8 mouse cellular contexts compared by ENCODE assay signal in the genomic region with DNA sequence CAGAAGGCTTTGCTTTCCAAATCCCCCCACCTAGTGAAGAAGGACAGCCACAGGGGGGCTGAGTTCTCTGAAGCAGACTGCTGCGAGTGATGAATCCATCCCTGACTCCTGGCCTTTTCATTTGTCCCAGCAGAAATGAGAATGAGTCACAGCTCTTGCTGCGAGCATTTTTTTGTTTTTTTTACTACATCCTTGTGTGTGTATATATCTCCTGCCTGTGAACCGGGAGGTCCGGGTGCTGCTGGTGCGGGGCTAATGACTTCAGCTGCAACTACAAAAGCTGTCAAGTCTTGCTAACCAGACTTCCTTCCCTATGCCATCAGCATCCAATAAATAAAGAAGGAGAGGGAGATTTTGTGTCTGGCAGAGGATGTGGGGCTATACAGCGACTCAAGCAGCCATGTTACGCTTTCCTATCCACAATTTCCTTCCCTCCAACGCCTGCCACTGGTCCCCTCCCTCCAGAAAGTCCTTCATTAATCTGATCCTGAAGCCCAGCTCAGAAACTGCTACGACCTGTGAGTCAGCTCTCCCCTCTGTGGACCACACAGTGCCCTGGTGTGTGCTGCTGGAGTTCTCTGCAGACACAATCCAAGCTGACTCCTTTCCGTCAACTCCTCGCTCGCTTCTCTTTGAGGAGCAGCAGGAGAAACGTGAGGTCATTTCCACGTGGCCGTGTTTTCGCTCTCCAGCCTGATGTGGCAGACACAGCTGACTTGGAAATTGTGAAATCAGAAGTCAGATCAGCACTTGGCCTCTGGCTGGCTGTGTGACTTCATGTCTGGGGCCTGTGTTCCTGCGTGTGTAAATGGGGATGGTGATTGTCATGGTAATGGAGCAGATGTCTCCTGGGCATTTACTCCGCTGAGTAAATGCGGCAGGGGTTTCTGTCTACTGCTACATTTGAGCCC. TPM values are rescaled to one million over a fixed set of nuclear protein-coding genes. Genes with fewer than 3 reads are reported as not detected.
A peak's percentile ranks its signal among the peaks of the same experiment; 100 is the strongest.
DNase-seq lines count a peak whose midpoint lies in the region; ATAC-seq lines count a peak whose summit lies in the region.

No protein-coding gene starts in this region.

- DNase-seq in layer of hippocampus, adult 11-12 months (ENCODE audit: low spot score), result peak; percentile 67
- DNase-seq in layer of hippocampus, postnatal 25 days (ENCODE audit: extremely low spot score in 1 of 2, low spot score in 1 of 2), result no peak
- peak; percentile 72 for DNase-seq in embryonic facial prominence, embryonic 14.5 days (ENCODE audit: low spot score)
- DNase-seq in mesoderm, embryonic 11.5 days (ENCODE audit: low read depth, low spot score), result peak; percentile 71
- DNase-seq in cerebellum, adult 11 months, result no peak
- no peak for DNase-seq in frontal cortex, postnatal 25 days (ENCODE audit: low spot score in 2 of 2)

- peak; percentile 42; the same call in 1 of the 2 replicates for ATAC-seq in embryonic facial prominence, embryonic 14.5 days (ENCODE audit: low read depth)
- no peak for ATAC-seq in heart, embryonic 13.5 days (ENCODE audit: extremely low read depth, insufficient number of reproducible peaks, low FRiP score, low TSS enrichment)
- ATAC-seq in kidney, embryonic 15.5 days (replicated peaks; ENCODE audit: low FRiP score), result no peak

- no peak overlapping the region for H3K4me2 ChIP-seq in embryonic facial prominence, embryonic 14.5 days (ENCODE audit: low read depth, low read length)
- peak overlapping the region; percentile 42 for H3K4me2 ChIP-seq in heart, embryonic 13.5 days
- peak overlapping the region; percentile 25; the same call in 1 of the 2 replicates for H3K4me2 ChIP-seq in kidney, embryonic 15.5 days

- no peaks in the 10 kb centered on the region for H3K9me3 ChIP-seq in embryonic facial prominence, embryonic 14.5 days (ENCODE audit: control insufficient read depth, low read length)
- no peaks in the 10 kb centered on the region for H3K9me3 ChIP-seq in heart, embryonic 13.5 days
- no peaks in the 10 kb centered on the region for H3K9me3 ChIP-seq in kidney, embryonic 15.5 days (replicated peaks)

- no peaks in the 10 kb centered on the region for H3K36me3 ChIP-seq in embryonic facial prominence, embryonic 14.5 days (ENCODE audit: control insufficient read depth, insufficient read depth, low read length)
- H3K36me3 ChIP-seq in heart, embryonic 13.5 days, result no peaks in the 10 kb centered on the region
- H3K36me3 ChIP-seq in kidney, embryonic 15.5 days, result no peaks in the 10 kb centered on the region

- H3K9ac ChIP-seq in embryonic facial prominence, embryonic 14.5 days (ENCODE audit: low read depth, low read length), result no peak overlapping the region
- peak overlapping the region; percentile 47; the same call in 1 of the 2 replicates for H3K9ac ChIP-seq in heart, embryonic 13.5 days
- H3K9ac ChIP-seq in kidney, embryonic 15.5 days, result no peak overlapping the region

- H3K4me3 ChIP-seq in embryonic facial prominence, embryonic 14.5 days (ENCODE audit: low read depth, low read length), result no peak overlapping the region
- H3K4me3 ChIP-seq in heart, embryonic 13.5 days, result no peak overlapping the region
- H3K4me3 ChIP-seq in kidney, embryonic 15.5 days (replicated peaks), result no peak overlapping the region

- H3K4me1 ChIP-seq in embryonic facial prominence, embryonic 14.5 days (ENCODE audit: control insufficient read depth, insufficient read depth, low read length), result peaks cover 14% of the 10 kb centered on the region; the same call in 1 of the 2 replicates
- peaks cover 21% of the 10 kb centered on the region for H3K4me1 ChIP-seq in heart, embryonic 13.5 days
- H3K4me1 ChIP-seq in kidney, embryonic 15.5 days, result peaks cover 19% of the 10 kb centered on the region

- peak overlapping the region; percentile 35; the same call in 1 of the 2 replicates for H3K27ac ChIP-seq in embryonic facial prominence, embryonic 14.5 days (replicated peaks; ENCODE audit: low read depth, low read length)
- H3K27ac ChIP-seq in heart, embryonic 13.5 days (replicated peaks), result peak overlapping the region; percentile 73
- peak overlapping the region; percentile 57 for H3K27ac ChIP-seq in kidney, embryonic 15.5 days

- 18% methylated on average over 19 of the region's 19 CpGs for WGBS in embryonic facial prominence, embryonic 14.5 days
- WGBS in heart, embryonic 13.5 days, result 32% methylated on average over 19 of the region's 19 CpGs
- WGBS in kidney, embryonic 15.5 days, result 30% methylated on average over 19 of the region's 19 CpGs

- H3K27me3 ChIP-seq in embryonic facial prominence, embryonic 14.5 days (replicated peaks; ENCODE audit: control insufficient read depth, insufficient read depth, low read length), result no peaks in the 10 kb centered on the region
- H3K27me3 ChIP-seq in heart, embryonic 13.5 days (replicated peaks), result no peaks in the 10 kb centered on the region
- no peaks in the 10 kb centered on the region for H3K27me3 ChIP-seq in kidney, embryonic 15.5 days

RNA-seq across cellular contexts. Expression of a gene that starts 16.3 kb away (rescaled TPM):
- 10 to 100 TPM; 75.4 to 85.2 TPM for total RNA-seq in layer of hippocampus, postnatal 25 days (2021)
- 22.7 and 26.6 TPM in 2 replicates for polyA plus RNA-seq in embryonic facial prominence, embryonic 14.5 days (2014; fragmentation: Nextera tagmentation; extraction: Ambion mirVana)
- polyA plus RNA-seq in heart, embryonic 13.5 days (2015; fragmentation: Nextera tagmentation; extraction: Ambion mirVana), result 8.3 and 8.7 TPM in 2 replicates
- 16.0 TPM in 2 replicates for polyA plus RNA-seq in kidney, embryonic 15.5 days (2015; fragmentation: Nextera tagmentation; extraction: Ambion mirVana)

Comparison
In these comparisons a context has a peak if more than half of its experiments do, and no peak if none do; other contexts are left out.
1. DNase-seq: peak in layer of hippocampus, adult 11-12 months (single experiment), embryonic facial prominence, embryonic 14.5 days (single experiment) and mesoderm, embryonic 11.5 days (single experiment); none in layer of hippocampus, postnatal 25 days (0 of 2), cerebellum, adult 11 months (single experiment) and frontal cortex, postnatal 25 days (0 of 2).
2. Peak in every context shown above with its lines, with median percentiles within 50 percentile points of each other: H3K27ac ChIP-seq.